Mouse (Mus musculus) megakaryocyte, embryonic 14.5 days (primary cell): ENCODE results near the gene C1qc.

Experiments
- FLI1 ChIP-seq: IDR thresholded peaks from 2 replicates; pipeline ENCODE4 v1.6.1; 2012; ENCODE audit warnings: low read length, inconsistent platforms, mixed read lengths
- GATA1 ChIP-seq: IDR thresholded peaks from 3 replicates; pipeline ENCODE4 v1.6.1; 2012; ENCODE audit warnings: mixed read lengths, low read length, inconsistent platforms, borderline replicate concordance

DNA sequence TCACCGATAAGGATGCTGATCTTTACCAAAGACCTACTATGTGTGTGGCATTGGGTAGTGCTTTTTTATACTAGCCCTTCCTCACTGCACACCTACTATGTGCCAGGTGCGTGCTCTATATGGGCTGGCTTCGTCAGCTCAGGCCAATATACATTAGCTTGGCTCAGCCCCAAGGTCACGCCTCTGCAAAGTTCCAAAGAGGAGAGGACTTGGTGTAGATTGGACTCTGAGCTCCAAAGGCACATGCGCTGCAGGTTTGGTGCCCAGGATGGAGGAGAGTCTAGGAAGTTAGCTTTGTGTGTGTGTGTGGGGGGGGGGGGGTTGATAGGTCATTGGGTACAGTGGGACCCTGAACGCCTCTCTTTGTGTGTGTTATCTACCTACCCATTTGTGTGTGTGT is 24.5 kb downstream of the C1qc start:
- TF ChIP-seq GATA1: no peak
- no peak for TF ChIP-seq FLI1
